Mouse (Mus musculus) embryonic facial prominence, embryonic 14.5 days (tissue): ENCODE measurements around the gene Atg10. TPM values are rescaled to one million over a fixed set of nuclear protein-coding genes. Genes with fewer than 3 reads are reported as not detected.

Experiments
- ATAC-seq: fragments of 200-750 bp; cut with Nextera tagmentation; 2 replicates; pipeline ENCODE4 v1.8.0; 2017; ENCODE audit warnings: low read depth, moderate number of reproducible peaks, moderate TSS enrichment
- DNase-seq: peaks from one replicate; pipeline ENCODE4 v3.0.0-alpha.2; 2015; ENCODE audit warnings: low spot score
- H3K27ac ChIP-seq: fragments of 300-500 bp; sonication (generic); replicated peaks from 2 replicates; pipeline ENCODE4 v1.5.1; 2014; ENCODE audit warnings: low read depth, mild to moderate bottlenecking, low read length, moderate library complexity
- H3K27me3 ChIP-seq: fragments of 300-500 bp; sonication (generic); replicated peaks from 2 replicates; pipeline ENCODE4 v1.6.1; 2014; ENCODE audit warnings: low read length; ENCODE audit not compliant: control insufficient read depth, insufficient read depth
- H3K36me3 ChIP-seq: fragments of 300-500 bp; sonication (generic); 2 replicates; pipeline ENCODE4 v1.6.1; 2014; ENCODE audit warnings: low read length, mixed read lengths; ENCODE audit not compliant: control insufficient read depth, insufficient read depth
- H3K4me1 ChIP-seq: fragments of 300-500 bp; sonication (generic); 2 replicates; pipeline ENCODE4 v1.6.1; 2014; ENCODE audit warnings: antibody characterized with exemption, low read length; ENCODE audit not compliant: control insufficient read depth, insufficient read depth
- H3K4me2 ChIP-seq: fragments of 300-500 bp; sonication (generic); 2 replicates; pipeline ENCODE4 v1.6.1; 2014; ENCODE audit warnings: low read depth, mild to moderate bottlenecking, low read length, moderate library complexity, mixed read lengths
- H3K4me3 ChIP-seq: fragments of 300-500 bp; sonication (generic); 2 replicates; pipeline ENCODE4 v1.5.1; 2014; ENCODE audit warnings: low read depth, mild to moderate bottlenecking, low read length
- H3K9ac ChIP-seq: fragments of 300-500 bp; sonication (generic); 2 replicates; pipeline ENCODE4 v1.6.1; 2014; ENCODE audit warnings: low read depth, mild to moderate bottlenecking, low read length, moderate library complexity, mixed read lengths
- H3K9me3 ChIP-seq: fragments of 300-500 bp; sonication (generic); 2 replicates; pipeline ENCODE4 v1.6.1; 2016; ENCODE audit warnings: low read length; ENCODE audit not compliant: control insufficient read depth
- WGBS: fragments of 180-500 bp; shearing (Covaris S2); extraction: QIAGEN DNeasy Blood & Tissue Kit; methylation state at CpG from one replicate; pipeline ENCODE4 v1.1.7; 2014; 5-methylcytosine and 5-hydroxymethylcytosine counted together
- polyA plus RNA-seq: library from polyadenylated mRNA; unstranded; fragments of >200 nt; fragmentation: Nextera tagmentation; extraction: Ambion mirVana; gene quantifications from 2 replicates; pipeline ENCODE4 v1.2.1, GENCODE M21; 2014

Gene Atg10
- polyA plus RNA-seq, 1 experiment from 2014 or later: 14.5 TPM

- Histone ChIP-seq H3K4me3 (no peak overlapping the region), H3K4me1 (0 out of 2 replicates have a peak, but pooled peaks cover 9% of the 10 kb centered on the region), H3K4me2 (no peak overlapping the region), H3K9ac (no peak overlapping the region), H3K27me3 (no peaks in the 10 kb centered on the region), H3K9me3 (no peaks in the 10 kb centered on the region), H3K36me3 (no peaks in the 10 kb centered on the region), H3K27ac (no peak overlapping the region)
- 81% methylated on average over 4 of the region's 4 CpGs for WGBS
- ATAC-seq: no peak
- no peak for DNase-seq
These were observed 2.1 kb downstream of the Atg10 start for GRCm38 (mm10) chr13:91221696-91222095.

- H3K27ac ChIP-seq: no peak overlapping the region
- ATAC-seq (no peak), DNase-seq (no peak)
- no peaks in the 10 kb centered on the region for H3K27me3 ChIP-seq
- H3K4me2 ChIP-seq: no peak overlapping the region
- WGBS: 88% methylated on average over 2 of the region's 2 CpGs
- no peak overlapping the region for H3K4me3 ChIP-seq
- H3K36me3 ChIP-seq: no peaks in the 10 kb centered on the region; the same call in 1 of the 2 replicates
- H3K4me1 ChIP-seq: no peaks in the 10 kb centered on the region
- no peaks in the 10 kb centered on the region for H3K9me3 ChIP-seq
- no peak overlapping the region for H3K9ac ChIP-seq
These were observed 6.1 kb downstream of the Atg10 start for GRCm38 (mm10) chr13:91217691-91218090.

- peak; percentile 18; the same call in 1 of the 2 replicates for ATAC-seq
- Histone ChIP-seq H3K4me2 (no peak overlapping the region), H3K27ac (no peak overlapping the region), H3K4me1 (no peaks in the 10 kb centered on the region), H3K27me3 (no peaks in the 10 kb centered on the region), H3K4me3 (no peak overlapping the region), H3K9ac (no peak overlapping the region), H3K36me3 (no peaks in the 10 kb centered on the region; the same call in 1 of the 2 replicates), H3K9me3 (no peaks in the 10 kb centered on the region)
- no peak for DNase-seq
- 85% methylated on average over 3 of the region's 3 CpGs for WGBS
These were observed 7.0 kb downstream of the Atg10 start for GRCm38 (mm10) chr13:91216656-91217205.

DNA sequence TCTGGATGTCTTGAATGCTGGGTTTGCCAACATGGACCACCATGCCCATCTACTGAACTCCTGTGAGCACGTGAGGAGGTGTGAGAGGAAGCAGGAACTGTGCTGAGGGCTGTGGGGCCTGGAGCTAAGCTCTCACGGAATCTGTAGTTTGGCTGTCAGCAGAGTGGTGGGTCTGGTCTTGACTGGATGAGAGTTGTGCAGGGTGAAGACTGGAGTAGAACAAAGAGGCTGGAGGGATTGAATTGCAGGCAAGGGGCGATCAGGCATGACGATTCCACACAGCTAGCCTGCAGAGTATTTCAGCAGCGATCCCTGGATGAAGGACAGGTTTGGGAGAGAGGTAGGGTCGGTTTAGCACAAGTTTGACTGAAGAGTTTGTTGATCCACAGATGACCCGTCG lies 10.8 kb downstream of the Atg10 start:
- Histone ChIP-seq H3K36me3 (no peaks in the 10 kb centered on the region; the same call in 1 of the 2 replicates), H3K4me1 (no peaks in the 10 kb centered on the region), H3K4me3 (no peak overlapping the region), H3K27me3 (no peaks in the 10 kb centered on the region), H3K27ac (no peak overlapping the region), H3K9me3 (no peaks in the 10 kb centered on the region), H3K4me2 (no peak overlapping the region), H3K9ac (no peak overlapping the region)
- ATAC-seq: no peak
- DNase-seq: no peak
- WGBS: 84% methylated on average over 8 of the region's 8 CpGs

- 72% methylated on average over 5 of the region's 5 CpGs for whole genome bisulfite sequencing
- Histone ChIP-seq H3K27ac (no peak overlapping the region), H3K4me1 (no peaks in the 10 kb centered on the region), H3K9me3 (no peaks in the 10 kb centered on the region), H3K4me3 (no peak overlapping the region), H3K27me3 (no peaks in the 10 kb centered on the region), H3K4me2 (no peak overlapping the region), H3K36me3 (no peaks in the 10 kb centered on the region), H3K9ac (no peak overlapping the region)
- no peak for DNase-seq
- no peak for ATAC-seq
These were observed 17.5 kb downstream of the Atg10 start for GRCm38 (mm10) chr13:91206237-91206636.

DNA sequence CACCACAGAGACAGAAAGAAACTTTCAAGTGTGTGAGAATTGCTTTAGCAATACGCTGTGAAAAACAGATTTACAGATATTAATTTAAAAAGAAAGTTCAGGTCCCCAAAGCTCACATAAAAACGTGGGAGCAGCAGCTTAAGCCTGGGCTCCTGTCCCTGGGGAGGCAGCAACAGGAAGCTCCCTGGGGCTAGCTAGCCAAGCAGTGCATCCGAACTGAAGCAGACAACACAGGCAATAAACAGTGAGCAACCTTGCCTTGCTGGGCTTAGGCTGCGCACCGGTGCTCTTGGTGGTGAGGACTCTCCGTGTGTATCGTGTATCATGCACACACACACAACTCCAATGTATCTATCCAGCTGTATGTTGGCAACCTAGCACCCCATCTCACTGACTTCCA lies 21.2 kb downstream of the Atg10 start:
- DNase-seq: no peak
- H3K27me3 ChIP-seq: no peaks in the 10 kb centered on the region
- H3K4me3 ChIP-seq: no peak overlapping the region
- H3K27ac ChIP-seq: no peak overlapping the region
- H3K4me2 ChIP-seq: no peak overlapping the region
- WGBS: 77% methylated on average over 7 of the region's 7 CpGs
- no peaks in the 10 kb centered on the region for H3K9me3 ChIP-seq
- no peaks in the 10 kb centered on the region for H3K4me1 ChIP-seq
- no peak for ATAC-seq
- H3K9ac ChIP-seq: no peak overlapping the region
- no peaks in the 10 kb centered on the region for H3K36me3 ChIP-seq

DNA sequence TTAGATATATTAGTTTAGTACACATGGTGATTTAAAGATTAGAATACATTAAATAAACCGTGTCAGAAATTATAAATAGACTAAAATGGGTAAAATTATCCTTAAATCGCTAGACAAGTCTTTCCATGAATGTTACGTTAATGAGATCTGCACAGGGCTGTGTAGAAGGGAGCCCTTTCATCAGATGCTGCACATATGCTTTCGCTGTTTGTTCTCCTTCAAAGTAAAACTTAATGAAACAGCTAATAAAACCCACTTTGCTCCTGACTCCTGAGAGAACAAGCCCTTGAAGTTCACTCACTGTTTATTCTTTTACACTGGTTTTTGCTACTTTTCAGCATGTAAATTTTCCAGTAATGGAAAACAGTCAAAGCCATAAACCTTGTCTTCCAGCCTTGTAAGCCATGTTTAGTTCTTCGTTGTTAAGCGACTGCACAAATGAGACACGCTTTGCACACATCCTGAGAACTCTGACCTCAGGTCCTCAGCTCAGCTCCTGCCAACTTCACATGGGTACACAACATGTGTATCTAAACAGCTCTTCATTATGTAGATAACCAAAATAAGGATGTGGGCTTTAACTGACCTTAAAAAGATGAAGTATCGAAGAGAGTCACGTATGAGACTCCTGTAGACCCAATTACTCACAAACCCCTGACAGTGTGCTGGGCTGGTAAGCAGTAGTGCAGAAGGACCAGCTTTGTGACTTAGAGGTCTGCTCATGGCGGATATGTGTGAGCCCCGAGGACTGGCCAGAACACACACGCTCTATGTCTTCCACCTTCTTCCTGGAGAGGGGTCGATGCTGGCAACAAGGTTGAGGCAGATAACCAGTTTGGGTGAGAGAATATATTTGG lies 36.2 kb downstream of the Atg10 start:
- ATAC-seq (no peak), DNase-seq (no peak)
- Histone ChIP-seq H3K9ac (no peak overlapping the region), H3K27me3 (no peaks in the 10 kb centered on the region), H3K4me3 (no peak overlapping the region), H3K4me2 (no peak overlapping the region), H3K9me3 (no peaks in the 10 kb centered on the region), H3K36me3 (no peaks in the 10 kb centered on the region), H3K4me1 (no peaks in the 10 kb centered on the region), H3K27ac (no peak overlapping the region)
- 79% methylated on average over 13 of the region's 13 CpGs for WGBS

GRCm38 (mm10) chr13:91185248-91185867 lies 38.4 kb downstream of the Atg10 start:
- Histone ChIP-seq H3K4me1 (no peaks in the 10 kb centered on the region), H3K36me3 (no peaks in the 10 kb centered on the region), H3K27ac (no peak overlapping the region), H3K9me3 (no peaks in the 10 kb centered on the region), H3K9ac (no peak overlapping the region), H3K27me3 (no peaks in the 10 kb centered on the region), H3K4me2 (no peak overlapping the region), H3K4me3 (no peak overlapping the region)
- DNase-seq (no peak), ATAC-seq (no peak)
- 90% methylated on average over 3 of the region's 3 CpGs for WGBS
